8 mouse cellular contexts compared by ENCODE assay signal in the genomic region with DNA sequence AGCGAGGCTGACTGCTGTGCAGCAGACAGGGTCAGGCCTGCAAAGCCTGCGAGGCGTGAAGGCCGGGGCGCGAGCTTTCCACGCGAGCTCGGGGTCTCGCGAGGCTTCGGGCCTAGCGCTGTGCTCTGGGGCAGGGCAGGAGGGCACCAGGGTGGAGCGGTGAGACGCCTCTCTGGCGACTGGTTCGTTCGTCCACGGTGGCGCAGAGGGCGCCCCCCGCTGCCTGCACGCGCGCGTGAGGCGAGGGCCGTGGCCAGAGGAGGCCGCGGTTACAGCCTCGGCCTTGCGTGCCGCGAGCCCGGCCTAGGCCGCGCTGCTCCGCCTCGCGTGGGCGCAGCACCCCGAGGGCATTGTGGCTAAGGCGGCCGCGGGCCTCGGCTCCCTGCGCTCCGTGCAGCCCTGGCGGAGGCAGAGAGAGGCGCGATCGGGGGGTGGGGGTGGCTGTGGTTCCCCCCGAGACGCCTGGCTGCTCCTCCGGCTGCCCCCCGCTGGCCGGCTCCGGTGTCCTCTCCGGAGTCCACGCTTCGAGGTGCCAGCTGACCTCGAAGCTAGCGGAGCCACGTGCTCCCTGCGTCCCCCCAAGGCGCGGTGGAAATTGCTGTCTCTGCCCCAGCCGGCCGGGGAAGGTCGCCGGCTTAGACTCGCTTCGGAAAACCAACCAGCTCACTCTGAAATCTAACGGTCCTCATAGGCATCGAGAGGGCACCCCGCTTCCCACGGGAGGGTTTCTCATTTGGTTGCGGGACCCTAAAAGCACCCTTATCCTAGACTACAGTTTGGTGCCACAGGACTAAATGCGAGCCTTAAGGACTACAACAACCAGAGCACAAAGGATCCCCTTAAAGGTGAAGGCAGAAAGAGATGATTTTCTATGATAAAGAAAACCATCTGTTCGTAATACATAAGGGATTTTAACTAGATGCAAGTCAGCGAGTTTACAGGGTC. TPM values are rescaled to one million over a fixed set of nuclear protein-coding genes. Genes with fewer than 3 reads are reported as not detected.
DNase-seq lines count a peak whose midpoint lies in the region; ATAC-seq and TF ChIP-seq lines count a peak whose summit lies in the region.
"Had no signal": no experiment of that assay in that cellular context is flagged by ENCODE, and none has a peak within 500 bp of the region (broad histone marks: within the 10 kb centered on the region; RNA-seq: fewer than 3 reads in every experiment).

No protein-coding gene starts in this region.

- DNase-seq in lung, adult 2 months = no peak
- no peak for DNase-seq in urinary bladder, postnatal 36 days (ENCODE audit: low spot score in 2 of 2)
- no peak for DNase-seq in thymus, postnatal 36 days
- DNase-seq: liver, embryonic 13.5 days had no signal

- H3K4me1 ChIP-seq in lung, embryonic 15.5 days = peaks cover 27% of the 10 kb centered on the region
- peaks cover 2% of the 10 kb centered on the region; the same call in 1 of the 2 replicates for H3K4me1 ChIP-seq in lung, adult 2 months (ENCODE audit: control insufficient read depth, insufficient read depth, low read length)
- peaks cover 27% of the 10 kb centered on the region for H3K4me1 ChIP-seq in forebrain, embryonic 12.5 days
- no peaks in the 10 kb centered on the region for H3K4me1 ChIP-seq in intestine, postnatal 0 days (replicated peaks; ENCODE audit: control insufficient read depth, insufficient read depth, low read length)
- H3K4me1 ChIP-seq in stomach, embryonic 14.5 days (ENCODE audit: control insufficient read depth, insufficient read depth, low read length) = peaks cover 13% of the 10 kb centered on the region

- H3K27me3 ChIP-seq in lung, embryonic 15.5 days = peaks cover 96% of the 10 kb centered on the region
- peaks cover 88% of the 10 kb centered on the region for H3K27me3 ChIP-seq in forebrain, embryonic 12.5 days
- H3K27me3 ChIP-seq in intestine, postnatal 0 days (replicated peaks; ENCODE audit: control insufficient read depth, insufficient read depth, low read length) = peaks cover 92% of the 10 kb centered on the region
- peaks cover 81% of the 10 kb centered on the region for H3K27me3 ChIP-seq in stomach, embryonic 14.5 days (ENCODE audit: control insufficient read depth, insufficient read depth, low read length)

- TF ChIP-seq POLR2A in lung, adult 2 months (IDR thresholded peaks at IDR 0.05; ENCODE audit: borderline replicate concordance, extremely low read depth, low read depth, low read length) = no peak

- no peak overlapping the region for H3K9ac ChIP-seq in lung, embryonic 15.5 days
- peak overlapping the region; percentile 27; the same call in 1 of the 2 replicates for H3K9ac ChIP-seq in forebrain, embryonic 12.5 days
- no peak overlapping the region for H3K9ac ChIP-seq in intestine, postnatal 0 days (ENCODE audit: low read depth, low read length)
- no peak overlapping the region for H3K9ac ChIP-seq in stomach, embryonic 14.5 days (replicated peaks; ENCODE audit: low read depth, low read length)
- H3K9ac ChIP-seq: liver, embryonic 13.5 days had no signal

- H3K9me3 ChIP-seq in lung, embryonic 15.5 days = no peaks in the 10 kb centered on the region
- H3K9me3 ChIP-seq in forebrain, embryonic 12.5 days = no peaks in the 10 kb centered on the region
- H3K9me3 ChIP-seq in intestine, postnatal 0 days (ENCODE audit: control insufficient read depth) = no peaks in the 10 kb centered on the region
- no peaks in the 10 kb centered on the region for H3K9me3 ChIP-seq in stomach, embryonic 14.5 days (ENCODE audit: control insufficient read depth, low read depth, low read length)
- H3K9me3 ChIP-seq: liver, embryonic 13.5 days had no signal

- H3K36me3 ChIP-seq in lung, embryonic 15.5 days = no peaks in the 10 kb centered on the region
- no peaks in the 10 kb centered on the region for H3K36me3 ChIP-seq in forebrain, embryonic 12.5 days (replicated peaks)
- H3K36me3 ChIP-seq in intestine, postnatal 0 days (ENCODE audit: control insufficient read depth, insufficient read depth) = no peaks in the 10 kb centered on the region
- H3K36me3 ChIP-seq in stomach, embryonic 14.5 days (ENCODE audit: control insufficient read depth, insufficient read depth, low read length) = no peaks in the 10 kb centered on the region
- H3K36me3 ChIP-seq: liver, embryonic 13.5 days had no signal

- 0 out of 2 replicates have a peak, but pooled peaks have one; percentile 28 for ATAC-seq in lung, embryonic 15.5 days (ENCODE audit: borderline replicate concordance, extremely low read depth, low FRiP score, low TSS enrichment)
- 0 out of 2 replicates have a peak, but pooled peaks have one; percentile 21 for ATAC-seq in forebrain, embryonic 12.5 days (ENCODE audit: low FRiP score)
- no peak for ATAC-seq in intestine, postnatal 0 days
- ATAC-seq in stomach, embryonic 14.5 days (ENCODE audit: insufficient number of reproducible peaks, insufficient read depth, low FRiP score, low read depth) = peak; percentile 33; the same call in 1 of the 2 replicates

- 2% methylated on average over 46 of the region's 81 CpGs for whole genome bisulfite sequencing in lung, embryonic 15.5 days
- 3% methylated on average over 81 of the region's 81 CpGs for WGBS in lung, adult 2 months
- WGBS in forebrain, embryonic 12.5 days = 2% methylated on average over 77 of the region's 81 CpGs
- 2% methylated on average over 63 of the region's 81 CpGs for WGBS in intestine, postnatal 0 days
- WGBS in stomach, embryonic 14.5 days = 1% methylated on average over 80 of the region's 81 CpGs

- no peak overlapping the region for H3K27ac ChIP-seq in lung, embryonic 15.5 days
- peak overlapping the region; percentile 53; the same call in 1 of the 2 replicates for H3K27ac ChIP-seq in forebrain, embryonic 12.5 days
- H3K27ac ChIP-seq in intestine, postnatal 0 days (ENCODE audit: low read depth, low read length) = no peak overlapping the region
- H3K27ac ChIP-seq in stomach, embryonic 14.5 days (ENCODE audit: low read length) = no peak overlapping the region
- H3K27ac ChIP-seq: liver, embryonic 13.5 days had no signal

- H3K4me3 ChIP-seq in lung, embryonic 15.5 days = peak overlapping the region; percentile 10
- no peak overlapping the region for H3K4me3 ChIP-seq in lung, adult 2 months (replicated peaks; ENCODE audit: extremely low read depth, low read depth, low read length)
- peak overlapping the region; percentile 27 for H3K4me3 ChIP-seq in forebrain, embryonic 12.5 days (replicated peaks)
- H3K4me3 ChIP-seq in intestine, postnatal 0 days (ENCODE audit: low read depth, low read length) = peak overlapping the region; percentile 17
- H3K4me3 ChIP-seq in stomach, embryonic 14.5 days (ENCODE audit: low read depth, low read length) = peak overlapping the region; percentile 19; the same call in 1 of the 2 replicates
- H3K4me3 ChIP-seq: liver, embryonic 13.5 days had no signal

- H3K4me2 ChIP-seq in lung, embryonic 15.5 days = peak overlapping the region; percentile 37
- H3K4me2 ChIP-seq in forebrain, embryonic 12.5 days = peak overlapping the region; percentile 37
- H3K4me2 ChIP-seq in intestine, postnatal 0 days (replicated peaks; ENCODE audit: low read depth) = peak overlapping the region; percentile 44
- H3K4me2 ChIP-seq in stomach, embryonic 14.5 days (replicated peaks; ENCODE audit: low read depth, low read length) = peak overlapping the region; percentile 29; the same call in 1 of the 2 replicates
- H3K4me2 ChIP-seq: liver, embryonic 13.5 days had no signal

- no peak for TF ChIP-seq CTCF in lung, adult 2 months (IDR thresholded peaks at IDR 0.05; ENCODE audit: insufficient read depth, low read length)
- 0 out of 2 replicates have a peak, but pooled peaks have one; percentile 13 for TF ChIP-seq CTCF in intestine, postnatal 0 days (IDR thresholded peaks at IDR 0.05; ENCODE audit: low read depth)

RNA-seq across cellular contexts. Expression of a gene that starts 10.2 kb away (rescaled TPM):
- not detected in 2 replicates for polyA plus RNA-seq in lung, embryonic 15.5 days (2015; fragmentation: Nextera tagmentation; extraction: Ambion mirVana)
- polyA plus RNA-seq in lung, adult 2 months (2012; rRNA removed) = not detected in 2 replicates
- polyA plus RNA-seq in forebrain, embryonic 12.5 days (2016; fragmentation: Nextera tagmentation; extraction: Ambion mirVana) = 6.0 and 7.1 TPM in 2 replicates
- not detected in 2 replicates for polyA plus RNA-seq in intestine, postnatal 0 days (2015; fragmentation: Nextera tagmentation; extraction: Ambion mirVana)
- polyA plus RNA-seq in stomach, embryonic 14.5 days (2014; fragmentation: Nextera tagmentation; extraction: Ambion mirVana) = not detected in 2 replicates
- polyA plus RNA-seq: liver, embryonic 13.5 days had no signal
